Mouse (Mus musculus) layer of hippocampus, postnatal 36 days (tissue): ENCODE results near the gene Fbp1. TPM values are rescaled to one million over a fixed set of nuclear protein-coding genes. Genes with fewer than 3 reads are reported as not detected.
"Not testable (repeated sequence)": the region's sequence is repeated elsewhere in the genome, so short reads cannot be mapped to it uniquely, and the experiment has no call there.

Experiments used
- DNase-seq, 2 experiments: peaks; one replicate each; pipeline ENCODE4 v3.0.0; 2022
- total RNA-seq, 2 experiments: library from RNA; stranded (reverse); gene quantifications; 2 replicates each; pipeline ENCODE4 v1.2.3; 2021

The Fbp1 gene
- under 1 TPM in 1 of 2 experiments, not detected in 1; 0.40 TPM for total RNA-seq

DNA sequence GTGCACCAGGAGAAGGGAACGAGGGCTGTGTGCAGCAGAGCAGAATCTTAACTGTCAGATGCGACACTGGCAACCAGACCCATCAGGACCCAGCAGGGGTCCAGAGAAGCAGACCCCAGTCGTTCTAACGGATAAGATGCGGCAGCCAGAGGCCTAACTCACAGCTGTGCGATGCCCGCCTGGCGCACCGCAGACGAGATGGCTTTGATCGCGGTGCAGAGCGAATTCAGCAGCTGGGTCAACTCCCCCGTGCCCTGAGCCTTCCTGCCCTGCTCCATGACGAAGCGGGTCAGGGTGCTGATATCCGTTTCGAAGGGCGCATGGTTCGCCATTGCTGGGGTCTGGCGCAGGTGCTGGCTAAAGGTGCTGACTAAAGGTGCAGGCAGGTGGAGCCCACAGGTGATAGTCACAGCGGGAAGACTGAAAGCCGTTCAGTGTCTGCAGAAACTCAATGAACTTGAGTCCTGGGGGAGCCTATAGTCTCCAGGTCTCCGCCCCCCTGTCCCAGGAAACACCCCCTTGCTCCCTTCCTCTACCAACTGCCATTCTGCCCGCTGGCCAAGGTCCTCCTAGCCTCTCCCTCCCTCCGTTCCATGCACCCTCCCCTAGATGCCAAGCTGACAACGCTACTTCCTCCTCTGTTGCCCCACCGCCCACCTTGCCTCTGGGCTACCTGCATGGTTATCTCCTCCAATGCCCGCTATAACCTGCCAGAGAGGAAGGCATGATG, at the start of gene Fbp1:
Gene Fbp1 (minus strand): TSS at position 571 of the 730 bp plus-strand sequence.
- DNase-seq = no peak

DNA sequence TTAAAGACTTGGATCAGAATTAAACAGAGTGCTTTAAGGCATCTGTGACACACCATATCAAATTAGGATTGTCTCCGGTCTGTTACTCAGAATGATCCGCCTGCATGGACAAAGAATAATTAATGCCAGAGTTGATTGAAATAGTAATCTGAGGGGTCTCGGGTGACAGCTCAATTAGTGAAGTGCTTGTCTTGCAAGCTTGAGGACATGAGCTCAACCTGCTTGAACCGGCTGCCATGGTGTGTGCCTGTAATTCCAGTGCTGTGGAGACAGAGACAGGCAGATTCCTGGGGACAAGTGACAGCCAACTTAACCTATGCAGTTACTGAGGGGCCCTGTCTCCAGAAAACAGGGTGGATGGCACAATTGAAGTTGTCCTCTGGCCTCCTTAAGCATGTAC, 44.4 kb upstream of the Fbp1 start:
- no peak for DNase-seq

- no peak for DNase-seq
These were observed 41.8 kb upstream of the Fbp1 start for GRCm38 (mm10) chr13:62929766-62930389.

DNA sequence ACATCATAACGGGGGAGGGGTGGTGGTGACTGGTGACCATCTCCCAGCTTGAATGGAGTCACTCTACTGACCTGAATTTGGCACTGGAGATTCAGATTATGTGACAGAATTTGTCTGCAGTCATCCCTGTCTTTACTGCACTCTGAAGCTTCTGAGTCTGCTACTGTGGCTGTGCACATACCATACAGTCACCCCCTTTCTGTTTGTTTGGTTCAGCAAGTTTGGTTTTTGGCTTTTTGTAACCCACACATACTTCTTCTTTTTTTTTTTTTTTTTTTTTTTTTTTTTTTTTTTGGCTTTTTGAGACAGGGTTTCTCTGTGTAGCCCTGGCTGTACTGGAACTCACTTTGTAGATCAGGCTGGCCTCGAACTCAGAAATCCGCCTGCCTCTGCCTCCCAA, 41.1 kb upstream of the Fbp1 start:
- not testable (repeated sequence) for DNase-seq

- DNase-seq = no peak
These were observed 39.4 kb upstream of the Fbp1 start for GRCm38 (mm10) chr13:62927470-62927869.

- peak; percentile 20 to 25 for DNase-seq
These were observed 38.4 kb upstream of the Fbp1 start for GRCm38 (mm10) chr13:62926479-62926878.

DNA sequence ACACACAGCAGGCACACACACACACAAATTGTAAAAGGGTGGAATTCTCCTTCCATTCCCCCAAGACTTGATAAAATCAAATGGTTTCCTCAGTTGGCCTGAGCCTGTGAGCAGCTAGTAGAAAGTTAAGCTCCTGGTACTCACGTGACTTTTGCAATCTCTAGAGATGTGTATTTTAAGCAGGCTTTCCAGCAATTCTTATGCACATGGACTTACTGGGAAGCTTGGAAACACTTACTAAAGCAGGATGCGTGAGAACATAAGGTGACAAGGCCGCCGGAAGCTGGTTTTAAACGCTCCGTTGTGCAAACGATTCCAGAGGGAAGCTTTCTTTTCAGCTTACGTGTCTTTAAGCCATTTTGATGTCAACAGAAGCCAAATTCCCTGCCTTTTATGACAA, 35.1 kb upstream of the Fbp1 start:
- no peak for DNase-seq

DNA sequence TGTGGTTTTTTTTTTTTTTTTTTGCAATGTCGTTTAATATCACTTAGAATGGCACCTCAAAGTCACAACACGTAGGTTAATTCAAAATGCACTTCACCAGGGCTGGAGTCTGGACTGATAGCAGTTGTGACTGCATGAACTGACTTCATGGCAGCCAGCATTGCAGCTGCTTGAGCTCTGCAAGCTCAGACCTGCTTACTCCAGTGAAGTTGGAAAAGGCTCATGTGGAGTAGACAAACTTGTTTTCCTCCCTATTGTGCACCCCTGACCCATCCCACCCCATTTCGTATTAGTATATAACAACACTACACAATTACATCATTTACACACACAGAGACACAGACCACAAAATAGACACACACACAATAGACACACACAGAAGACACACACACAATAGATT, 34.6 kb upstream of the Fbp1 start:
- DNase-seq = no peak

DNA sequence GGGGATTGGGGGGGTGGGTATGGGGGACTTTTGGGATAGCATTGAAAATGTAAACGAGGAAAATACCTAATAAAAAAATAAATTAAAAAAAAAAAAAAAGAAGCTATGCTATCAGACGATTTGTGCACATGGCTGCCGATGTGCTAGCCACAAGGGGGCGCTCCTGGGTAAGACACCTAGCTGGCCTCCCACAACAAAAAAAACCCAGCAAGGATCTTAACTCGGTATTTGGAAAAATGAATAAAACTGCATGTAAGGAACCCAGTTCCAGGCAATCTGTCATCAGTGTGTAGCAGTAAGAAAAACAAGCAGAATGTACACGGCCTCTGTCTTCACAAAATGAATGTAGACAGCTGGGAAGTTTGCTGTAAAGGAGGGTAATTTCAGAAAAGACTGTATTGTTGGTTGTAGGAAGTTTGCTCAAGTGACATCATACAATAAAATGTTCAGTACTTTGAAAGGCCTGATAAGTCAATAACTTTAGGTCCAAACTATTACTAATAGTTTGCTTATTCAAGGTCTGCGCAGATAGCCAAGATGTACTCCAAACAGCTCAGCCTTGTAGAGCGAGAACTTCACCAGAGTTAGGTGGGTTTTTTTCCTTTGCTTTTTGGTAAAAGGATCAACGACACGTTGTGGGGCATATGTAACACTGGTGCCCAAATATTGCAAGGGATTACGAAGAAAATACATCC, 31.7 kb upstream of the Fbp1 start:
- DNase-seq = peak; percentile 66 to 77

- DNase-seq = no peak
These were observed 29.5 kb upstream of the Fbp1 start for GRCm38 (mm10) chr13:62917416-62918110.

GRCm38 (mm10) chr13:62916675-62917074, 28.6 kb upstream of the Fbp1 start:
- no peak for DNase-seq

DNA sequence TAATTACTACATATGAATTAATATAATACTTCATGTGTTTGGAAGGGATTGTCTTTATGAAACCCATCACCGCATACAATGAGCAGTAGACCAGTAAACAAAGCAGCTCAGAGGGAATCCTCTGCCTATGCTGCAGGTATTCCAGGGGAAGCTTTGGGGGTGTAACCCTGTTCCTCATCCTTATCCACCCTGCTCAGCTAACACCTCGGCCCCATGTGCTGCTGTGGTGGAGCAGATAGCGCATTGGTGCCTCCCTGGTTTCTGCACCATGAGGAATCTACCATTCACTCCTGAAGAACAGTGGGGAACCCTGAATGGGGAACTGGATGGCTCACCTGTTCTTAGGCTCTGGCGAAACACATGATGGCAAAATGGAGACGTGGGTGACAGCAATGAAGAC, 23.5 kb upstream of the Fbp1 start:
- no peak for DNase-seq

GRCm38 (mm10) chr13:62910206-62910605, 22.1 kb upstream of the Fbp1 start:
- no peak for DNase-seq

DNA sequence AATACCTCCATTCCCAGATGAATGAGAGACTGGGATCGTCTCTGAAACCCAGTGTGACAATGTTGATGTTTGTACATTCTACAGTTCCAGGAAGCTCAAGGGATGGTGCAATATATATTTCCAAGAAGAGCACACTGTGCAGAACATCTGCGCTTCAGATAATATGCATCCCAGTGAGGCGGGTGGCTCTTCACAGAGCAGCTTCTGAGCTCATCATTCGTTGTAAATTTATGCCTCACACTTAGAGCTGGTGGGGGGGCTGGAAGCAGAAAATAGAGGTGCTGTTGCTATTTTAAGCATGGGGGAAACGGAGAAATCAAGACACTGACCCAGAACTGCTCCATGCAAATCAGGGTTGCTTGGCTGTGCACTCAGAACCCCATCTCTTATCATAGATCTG, 21.7 kb upstream of the Fbp1 start:
- no peak for DNase-seq

DNA sequence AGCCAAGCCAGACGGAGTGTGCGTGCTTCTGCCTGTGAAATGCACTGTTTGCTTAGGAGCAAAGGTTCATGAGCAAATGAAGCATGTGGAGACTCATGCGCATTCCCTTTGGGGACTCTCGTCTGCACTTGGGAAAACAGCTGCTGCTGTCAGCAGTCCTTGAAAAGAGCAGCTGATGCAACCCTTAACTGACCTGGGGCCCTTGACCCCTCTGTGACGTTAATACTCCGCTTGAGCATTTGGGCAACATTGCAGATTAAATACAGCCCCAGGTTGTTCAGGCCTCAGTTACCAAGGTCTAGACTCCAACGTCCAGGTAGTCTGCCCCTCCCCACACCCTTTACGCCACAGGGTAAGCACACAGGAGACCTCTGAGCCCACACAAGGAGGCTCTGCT, 20.1 kb upstream of the Fbp1 start:
- DNase-seq = no peak

DNA sequence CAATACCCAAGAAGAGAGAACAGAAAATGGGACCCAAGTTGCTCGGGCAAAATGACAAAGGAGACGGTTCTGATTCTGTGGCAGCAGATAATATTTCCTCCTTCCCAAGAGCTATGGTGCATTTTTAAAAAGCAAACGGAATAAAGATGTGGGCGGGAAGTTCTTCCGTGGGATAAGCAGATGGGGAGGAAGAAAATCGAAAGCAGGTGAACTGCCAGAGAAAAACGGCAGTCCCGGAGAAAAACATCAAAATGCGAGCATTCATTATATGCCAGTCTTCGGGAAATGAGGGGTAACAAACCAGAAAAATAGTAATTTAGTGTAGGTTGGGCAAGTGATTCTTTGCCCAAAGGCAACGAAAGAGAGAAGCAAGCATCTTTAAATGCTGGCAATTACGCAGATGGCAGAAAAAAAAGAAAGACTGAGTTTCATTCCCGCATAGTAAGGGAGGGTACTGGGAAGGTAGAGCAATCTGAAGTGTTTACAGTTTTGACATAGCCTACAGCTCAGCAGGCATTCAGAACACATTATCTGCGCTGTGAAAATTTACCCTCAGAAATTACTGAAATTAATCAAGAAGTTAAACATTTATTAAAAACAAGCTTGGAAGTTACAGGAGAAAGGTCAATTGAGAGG, 19.6 kb upstream of the Fbp1 start:
- DNase-seq = no peak

DNA sequence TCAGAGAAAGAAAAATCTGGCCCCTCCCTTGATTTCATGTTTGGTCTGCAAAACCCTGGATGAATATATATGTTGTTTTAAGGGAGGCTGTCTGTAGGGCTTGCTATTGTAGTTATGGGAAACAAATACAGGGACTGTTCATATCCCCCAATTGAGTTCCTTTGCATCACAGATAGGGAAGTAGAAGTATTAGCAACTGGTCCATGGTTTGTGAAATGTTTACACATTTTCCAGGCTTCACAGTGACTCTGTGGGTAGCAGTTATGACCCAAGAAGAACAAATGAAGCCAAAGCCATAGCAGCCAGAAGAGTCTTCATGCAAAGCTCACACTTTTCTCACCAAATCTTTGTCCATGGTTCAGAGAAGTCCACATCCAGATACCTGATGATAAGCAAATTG, 13.1 kb upstream of the Fbp1 start:
- DNase-seq = no peak

GRCm38 (mm10) chr13:62897927-62898646, 10.0 kb upstream of the Fbp1 start:
- peak in 1 of 2 experiments; percentile 31 for DNase-seq

- no peak for DNase-seq
These were observed 5.2 kb upstream of the Fbp1 start for GRCm38 (mm10) chr13:62893044-62893842.

- no peak for DNase-seq
These were observed 1.2 kb upstream of the Fbp1 start for GRCm38 (mm10) chr13:62889311-62889710.

DNA sequence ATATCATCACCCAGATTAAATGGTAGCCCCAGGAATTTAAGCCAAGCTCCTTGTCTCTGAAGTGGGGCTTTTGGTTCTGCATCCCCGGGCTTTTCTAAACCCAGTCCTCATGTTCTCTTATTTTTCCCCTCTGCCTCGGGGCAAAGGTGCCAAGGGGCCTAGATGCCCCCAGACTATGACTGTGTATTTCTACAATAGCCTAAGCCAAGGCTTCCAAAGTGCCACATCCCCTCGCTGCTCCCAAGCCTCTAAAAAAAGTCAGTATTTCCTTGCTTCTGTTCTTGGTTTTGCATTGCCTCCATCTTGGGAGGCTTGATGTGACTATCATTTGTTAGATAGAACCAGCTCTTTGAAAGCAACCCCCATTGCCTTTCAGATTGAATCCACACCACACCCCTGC, 3.5 kb downstream of the Fbp1 start:
- DNase-seq = no peak
